Mouse (Mus musculus) intestine, embryonic 16.5 days (tissue): ENCODE results near the gene Antxr1. TPM values are rescaled to one million over a fixed set of nuclear protein-coding genes. Genes with fewer than 3 reads are reported as not detected.

Experiments used
- ATAC-seq: fragments of 200-750 bp; cut with Nextera tagmentation; 2 replicates; pipeline ENCODE4 v1.8.0; 2017; ENCODE audit warnings: moderate TSS enrichment, moderate library complexity
- H3K27ac ChIP-seq: fragments of 300-500 bp; sonication (generic); 2 replicates; pipeline ENCODE4 v1.5.1; 2014; ENCODE audit warnings: mild to moderate bottlenecking, low read length
- H3K27me3 ChIP-seq: fragments of 300-500 bp; sonication (generic); replicated peaks from 2 replicates; pipeline ENCODE4 v1.6.1; 2014; ENCODE audit warnings: low read length, control low read depth, mixed read lengths; ENCODE audit not compliant: control insufficient read depth, insufficient read depth
- H3K36me3 ChIP-seq: fragments of 300-500 bp; sonication (generic); 2 replicates; pipeline ENCODE4 v1.6.1; 2014; ENCODE audit warnings: low read length, control low read depth; ENCODE audit not compliant: control insufficient read depth, insufficient read depth
- H3K4me1 ChIP-seq: fragments of 300-500 bp; sonication (generic); 2 replicates; pipeline ENCODE4 v1.6.1; 2014; ENCODE audit warnings: low read length, control low read depth, mixed read lengths; ENCODE audit not compliant: control insufficient read depth, insufficient read depth
- H3K4me2 ChIP-seq: fragments of 300-500 bp; sonication (generic); 2 replicates; pipeline ENCODE4 v1.6.1; 2014; ENCODE audit warnings: low read depth, low read length, control low read depth
- H3K4me3 ChIP-seq: fragments of 300-500 bp; sonication (generic); 2 replicates; pipeline ENCODE4 v1.5.1; 2014; ENCODE audit warnings: mild to moderate bottlenecking, low read length
- H3K9ac ChIP-seq: fragments of 300-500 bp; sonication (generic); 2 replicates; pipeline ENCODE4 v1.6.1; 2014; ENCODE audit warnings: low read depth, low read length
- H3K9me3 ChIP-seq: fragments of 300-500 bp; sonication (generic); 2 replicates; pipeline ENCODE4 v1.6.1; 2016; ENCODE audit warnings: low read length, control low read depth; ENCODE audit not compliant: control insufficient read depth
- WGBS: fragments of 180-500 bp; shearing (Covaris S2); extraction: QIAGEN DNeasy Blood & Tissue Kit; methylation state at CpG from one replicate; pipeline ENCODE4 v1.1.7; 2014; 5-methylcytosine and 5-hydroxymethylcytosine counted together
- polyA plus RNA-seq: library from polyadenylated mRNA; unstranded; fragments of >200 nt; fragmentation: Nextera tagmentation; extraction: Ambion mirVana; gene quantifications from 2 replicates; pipeline ENCODE4 v1.2.1, GENCODE M21; 2015

Gene Antxr1
- polyA plus RNA-seq, 1 experiment from 2014 or later: 3.9 TPM

- no peak overlapping the region for H3K4me2 ChIP-seq
- ATAC-seq: no peak
- no peak overlapping the region for H3K9ac ChIP-seq
- H3K4me3 ChIP-seq: no peak overlapping the region
- H3K4me1 ChIP-seq: no peaks in the 10 kb centered on the region
- peaks cover 3% of the 10 kb centered on the region; the same call in 1 of the 2 replicates for H3K36me3 ChIP-seq
- no peaks in the 10 kb centered on the region for H3K9me3 ChIP-seq
- H3K27ac ChIP-seq: no peak overlapping the region
- 91% methylated on average over 8 of the region's 8 CpGs for WGBS
- H3K27me3 ChIP-seq: no peaks in the 10 kb centered on the region
These were observed 184.2 kb downstream of the Antxr1 start for GRCm38 (mm10) chr6:87151427-87151826.

GRCm38 (mm10) chr6:87150471-87150870 is 185.2 kb downstream of the Antxr1 start:
- no peak overlapping the region for H3K9ac ChIP-seq
- H3K9me3 ChIP-seq: no peaks in the 10 kb centered on the region
- H3K4me1 ChIP-seq: no peaks in the 10 kb centered on the region
- H3K4me2 ChIP-seq: no peak overlapping the region
- no peak for ATAC-seq
- H3K36me3 ChIP-seq: peaks cover 3% of the 10 kb centered on the region; the same call in 1 of the 2 replicates
- 76% methylated on average over 7 of the region's 7 CpGs for WGBS
- no peaks in the 10 kb centered on the region for H3K27me3 ChIP-seq
- no peak overlapping the region for H3K4me3 ChIP-seq
- no peak overlapping the region for H3K27ac ChIP-seq

GRCm38 (mm10) chr6:87147921-87148320 is 187.7 kb downstream of the Antxr1 start:
- no peak overlapping the region for H3K4me2 ChIP-seq
- WGBS: 70% methylated on average over 3 of the region's 3 CpGs
- H3K27me3 ChIP-seq: no peaks in the 10 kb centered on the region
- H3K9ac ChIP-seq: no peak overlapping the region
- no peak overlapping the region for H3K27ac ChIP-seq
- no peak overlapping the region for H3K4me3 ChIP-seq
- H3K4me1 ChIP-seq: no peaks in the 10 kb centered on the region
- no peaks in the 10 kb centered on the region for H3K36me3 ChIP-seq
- H3K9me3 ChIP-seq: no peaks in the 10 kb centered on the region
- ATAC-seq: no peak

GRCm38 (mm10) chr6:87143594-87143993 is 192.0 kb downstream of the Antxr1 start:
- no peaks in the 10 kb centered on the region for H3K4me1 ChIP-seq
- 58% methylated on average over 13 of the region's 13 CpGs for WGBS
- no peak overlapping the region for H3K27ac ChIP-seq
- H3K9ac ChIP-seq: no peak overlapping the region
- H3K4me3 ChIP-seq: no peak overlapping the region
- no peaks in the 10 kb centered on the region for H3K36me3 ChIP-seq
- peak; percentile 50; the same call in 1 of the 2 replicates for ATAC-seq
- no peaks in the 10 kb centered on the region for H3K27me3 ChIP-seq
- no peak overlapping the region for H3K4me2 ChIP-seq
- H3K9me3 ChIP-seq: no peaks in the 10 kb centered on the region

GRCm38 (mm10) chr6:87142239-87142638 is 193.4 kb downstream of the Antxr1 start:
- Histone ChIP-seq H3K4me2 (no peak overlapping the region), H3K36me3 (no peaks in the 10 kb centered on the region), H3K27me3 (no peaks in the 10 kb centered on the region), H3K4me3 (no peak overlapping the region), H3K27ac (no peak overlapping the region), H3K9me3 (no peaks in the 10 kb centered on the region), H3K9ac (no peak overlapping the region), H3K4me1 (no peaks in the 10 kb centered on the region)
- ATAC-seq: no peak
- 80% methylated on average over 5 of the region's 5 CpGs for WGBS

- no peaks in the 10 kb centered on the region for H3K4me1 ChIP-seq
- H3K36me3 ChIP-seq: no peaks in the 10 kb centered on the region
- WGBS: 64% methylated on average over 12 of the region's 12 CpGs
- no peak overlapping the region for H3K9ac ChIP-seq
- H3K27me3 ChIP-seq: no peaks in the 10 kb centered on the region
- H3K4me2 ChIP-seq: no peak overlapping the region
- H3K27ac ChIP-seq: no peak overlapping the region
- ATAC-seq: peak; percentile 44; the same call in 1 of the 2 replicates
- H3K4me3 ChIP-seq: no peak overlapping the region
- H3K9me3 ChIP-seq: no peaks in the 10 kb centered on the region
These were observed 195.6 kb downstream of the Antxr1 start for GRCm38 (mm10) chr6:87139796-87140553.

- no peak overlapping the region for H3K9ac ChIP-seq
- H3K36me3 ChIP-seq: no peaks in the 10 kb centered on the region
- H3K4me3 ChIP-seq: no peak overlapping the region
- H3K4me1 ChIP-seq: no peaks in the 10 kb centered on the region
- no peak overlapping the region for H3K27ac ChIP-seq
- no peak overlapping the region for H3K4me2 ChIP-seq
- no peaks in the 10 kb centered on the region for H3K9me3 ChIP-seq
- 80% methylated on average over 5 of the region's 5 CpGs for WGBS
- ATAC-seq: no peak
- no peaks in the 10 kb centered on the region for H3K27me3 ChIP-seq
These were observed 197.1 kb downstream of the Antxr1 start for GRCm38 (mm10) chr6:87138479-87138878.

GRCm38 (mm10) chr6:87133966-87134546 is 201.6 kb downstream of the Antxr1 start:
- H3K27me3 ChIP-seq: no peaks in the 10 kb centered on the region
- H3K9ac ChIP-seq: no peak overlapping the region
- no peak overlapping the region for H3K4me3 ChIP-seq
- no peak overlapping the region for H3K27ac ChIP-seq
- 80% methylated on average over 12 of the region's 12 CpGs for WGBS
- no peak overlapping the region for H3K4me2 ChIP-seq
- H3K4me1 ChIP-seq: no peaks in the 10 kb centered on the region
- no peaks in the 10 kb centered on the region for H3K36me3 ChIP-seq
- ATAC-seq: no peak
- no peaks in the 10 kb centered on the region for H3K9me3 ChIP-seq

- Histone ChIP-seq H3K36me3 (no peaks in the 10 kb centered on the region), H3K9me3 (no peaks in the 10 kb centered on the region), H3K27me3 (no peaks in the 10 kb centered on the region), H3K27ac (no peak overlapping the region), H3K4me2 (no peak overlapping the region), H3K4me1 (no peaks in the 10 kb centered on the region), H3K9ac (no peak overlapping the region), H3K4me3 (no peak overlapping the region)
- WGBS: 75% methylated on average over 3 of the region's 3 CpGs
- ATAC-seq: no peak
These were observed 202.1 kb downstream of the Antxr1 start for GRCm38 (mm10) chr6:87133520-87133919.
